Comparison of ENCODE assay signal across 11 mouse cellular contexts in the genomic region with DNA sequence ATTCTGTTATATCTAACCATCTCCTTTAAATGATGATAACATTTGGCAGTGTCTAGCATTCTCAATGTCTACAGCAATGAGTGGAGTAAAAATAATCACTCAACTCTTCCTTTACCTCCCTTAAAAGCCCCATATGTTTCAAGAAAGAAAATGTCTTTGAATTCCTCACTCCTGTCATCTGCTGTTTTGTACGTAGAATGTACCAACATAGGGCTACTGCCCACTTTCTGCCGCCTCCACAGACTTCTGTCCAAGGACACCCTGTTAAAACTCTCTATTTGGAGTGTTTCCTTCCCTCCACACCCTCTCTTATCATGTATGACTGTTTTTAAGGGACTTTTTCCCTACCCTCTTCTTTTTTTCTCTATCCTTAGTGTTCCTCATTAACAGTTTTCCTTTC.
"Had no signal": no experiment of that assay in that cellular context is flagged by ENCODE, and none has a peak within 500 bp of the region (broad histone marks: within the 10 kb centered on the region; RNA-seq: fewer than 3 reads in every experiment).

No protein-coding gene starts in this region.

- ATAC-seq: intestine, embryonic 16.5 days; liver, postnatal 0 days had no signal

- DNase-seq: kidney, adult 2 months; kidney, postnatal 25 days; liver; liver, embryonic 13.5 days; liver, postnatal 0 days; lung, postnatal 14 days; midbrain, embryonic 14.5 days; spleen, adult 18-20 months; thymus, adult 2 months; thymus, postnatal 25 days had no signal
